Mouse (Mus musculus) midbrain, embryonic 15.5 days (tissue): ENCODE results near the gene Rnf5. TPM values are rescaled to one million over a fixed set of nuclear protein-coding genes. Genes with fewer than 3 reads are reported as not detected.

Experiments
- ATAC-seq: fragments of 200-750 bp; cut with Nextera tagmentation; replicated peaks from 2 replicates; pipeline ENCODE4 v1.8.0; 2017; ENCODE audit warnings: moderate TSS enrichment
- H3K27ac ChIP-seq: fragments of 300-500 bp; sonication (generic); 2 replicates; pipeline ENCODE4 v1.5.1; 2015; ENCODE audit warnings: mild to moderate bottlenecking, inconsistent platforms
- H3K27me3 ChIP-seq: fragments of 300-500 bp; sonication (generic); replicated peaks from 2 replicates; pipeline ENCODE4 v1.6.1; 2015; ENCODE audit warnings: inconsistent platforms
- H3K36me3 ChIP-seq: fragments of 300-500 bp; sonication (generic); replicated peaks from 2 replicates; pipeline ENCODE4 v1.6.1; 2015; ENCODE audit warnings: inconsistent platforms
- H3K4me1 ChIP-seq: fragments of 300-500 bp; sonication (generic); 2 replicates; pipeline ENCODE4 v1.6.1; 2015; ENCODE audit warnings: inconsistent platforms
- H3K4me2 ChIP-seq: fragments of 300-500 bp; sonication (generic); 2 replicates; pipeline ENCODE4 v1.6.1; 2015; ENCODE audit warnings: inconsistent platforms, mild to moderate bottlenecking, moderate library complexity
- H3K4me3 ChIP-seq: fragments of 300-500 bp; sonication (generic); 2 replicates; pipeline ENCODE4 v1.5.1; 2015; ENCODE audit warnings: mild to moderate bottlenecking, inconsistent platforms
- H3K9ac ChIP-seq: fragments of 300-500 bp; sonication (generic); 2 replicates; pipeline ENCODE4 v1.6.1; 2015; ENCODE audit warnings: mild to moderate bottlenecking, inconsistent platforms
- H3K9me3 ChIP-seq: fragments of 300-500 bp; sonication (generic); 2 replicates; pipeline ENCODE4 v1.6.1; 2016; ENCODE audit warnings: inconsistent platforms
- WGBS: fragments of 180-500 bp; shearing (Covaris S2); methylation state at CpG from one replicate; pipeline ENCODE4 v1.1.7; 2015; ENCODE audit warnings: mixed read lengths; 5-methylcytosine and 5-hydroxymethylcytosine counted together
- polyA plus RNA-seq: library from polyadenylated mRNA; unstranded; fragments of >200 nt; fragmentation: Nextera tagmentation; extraction: Ambion mirVana; gene quantifications from 2 replicates; pipeline ENCODE4 v1.2.1, GENCODE M21; 2015

Rnf5 gene
- polyA plus RNA-seq, 1 experiment from 2014 or later, result 306 TPM

DNA sequence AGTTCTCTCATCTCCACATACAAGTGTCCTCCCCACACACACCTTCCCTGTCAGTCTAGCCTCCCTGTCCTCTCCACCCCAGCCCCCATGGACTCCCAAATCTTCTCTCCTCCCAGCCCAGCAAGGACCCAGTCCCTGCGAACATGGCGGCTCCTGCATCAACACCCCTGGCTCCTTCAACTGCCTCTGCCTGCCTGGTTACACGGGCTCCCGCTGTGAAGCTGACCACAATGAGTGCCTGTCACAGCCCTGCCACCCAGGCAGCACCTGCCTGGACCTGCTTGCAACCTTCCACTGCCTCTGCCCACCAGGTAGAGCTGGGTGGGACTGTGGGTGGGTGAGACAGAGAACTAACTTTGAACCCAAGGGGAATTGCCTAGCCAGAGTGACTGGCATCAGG lies 33.6 kb downstream of the Rnf5 start:
- no peaks in the 10 kb centered on the region for H3K9me3 ChIP-seq
- H3K9ac ChIP-seq, result no peak overlapping the region
- no peak overlapping the region for H3K4me3 ChIP-seq
- no peaks in the 10 kb centered on the region for H3K36me3 ChIP-seq
- H3K4me1 ChIP-seq, result no peaks in the 10 kb centered on the region
- H3K27me3 ChIP-seq, result 0 out of 2 replicates have a peak, but pooled peaks cover 5% of the 10 kb centered on the region
- no peak for ATAC-seq
- no peak overlapping the region for H3K27ac ChIP-seq
- H3K4me2 ChIP-seq, result no peak overlapping the region
- 67% methylated on average over 4 of the region's 4 CpGs for WGBS

GRCm38 (mm10) chr17:34568421-34568820 lies 35.1 kb downstream of the Rnf5 start:
- Histone ChIP-seq H3K27ac (no peak overlapping the region), H3K9me3 (no peaks in the 10 kb centered on the region), H3K4me1 (no peaks in the 10 kb centered on the region), H3K27me3 (0 out of 2 replicates have a peak, but pooled peaks cover 5% of the 10 kb centered on the region), H3K4me2 (no peak overlapping the region), H3K4me3 (no peak overlapping the region), H3K9ac (no peak overlapping the region), H3K36me3 (no peaks in the 10 kb centered on the region)
- WGBS, result 79% methylated on average over 13 of the region's 13 CpGs
- no peak for ATAC-seq

GRCm38 (mm10) chr17:34567311-34567710 lies 36.2 kb downstream of the Rnf5 start:
- Histone ChIP-seq H3K4me1 (no peaks in the 10 kb centered on the region), H3K4me2 (no peak overlapping the region), H3K9me3 (no peaks in the 10 kb centered on the region), H3K27ac (no peak overlapping the region), H3K9ac (no peak overlapping the region), H3K27me3 (0 out of 2 replicates have a peak, but pooled peaks cover 5% of the 10 kb centered on the region), H3K4me3 (no peak overlapping the region), H3K36me3 (no peaks in the 10 kb centered on the region)
- no peak for ATAC-seq
- 64% methylated on average over 9 of the region's 9 CpGs for WGBS

- no peaks in the 10 kb centered on the region for H3K36me3 ChIP-seq
- 0 out of 2 replicates have a peak, but pooled peaks cover 5% of the 10 kb centered on the region for H3K27me3 ChIP-seq
- no peak overlapping the region for H3K4me3 ChIP-seq
- H3K9me3 ChIP-seq, result no peaks in the 10 kb centered on the region
- 64% methylated on average over 3 of the region's 3 CpGs for WGBS
- no peak for ATAC-seq
- H3K4me2 ChIP-seq, result 0 out of 2 replicates have a peak overlapping the region, but pooled peaks have one; percentile 12
- no peaks in the 10 kb centered on the region for H3K4me1 ChIP-seq
- H3K27ac ChIP-seq, result 0 out of 2 replicates have a peak overlapping the region, but pooled peaks have one; percentile 21
- no peak overlapping the region for H3K9ac ChIP-seq
These were observed 38.7 kb downstream of the Rnf5 start for GRCm38 (mm10) chr17:34564796-34565195.

DNA sequence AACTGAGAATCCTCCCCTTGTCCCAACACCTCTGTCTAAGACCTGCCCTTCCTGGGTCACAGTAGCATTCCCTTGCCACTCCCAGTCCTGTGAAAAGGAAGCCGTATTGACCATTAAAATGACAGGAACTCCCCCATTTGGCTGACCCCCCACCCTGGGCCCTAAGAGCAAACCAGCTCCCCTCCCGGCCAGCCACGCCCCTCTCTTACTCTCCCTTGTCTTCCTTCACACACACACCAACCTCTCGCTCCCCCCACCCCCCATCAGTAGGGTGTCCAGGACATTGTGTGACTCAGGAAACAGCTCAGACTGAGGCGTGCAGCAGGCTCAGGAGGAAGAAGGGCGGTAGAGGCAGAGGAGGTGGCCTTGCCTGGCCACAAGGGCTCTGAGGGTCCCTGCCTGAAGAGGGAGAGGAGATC lies 39.5 kb downstream of the Rnf5 start, which contains the start of gene Notch4:
Gene Notch4, plus strand, starts transcription at position 266 of the 419 bp plus-strand sequence.
- Histone ChIP-seq H3K4me1 (no peaks in the 10 kb centered on the region), H3K9me3 (no peaks in the 10 kb centered on the region), H3K4me2 (0 out of 2 replicates have a peak within 1 kb of the TSS, but pooled peaks have one; percentile 12), H3K36me3 (no peaks in the 10 kb centered on the region), H3K27me3 (0 out of 2 replicates have a peak, but pooled peaks cover 5% of the 10 kb centered on the region), H3K27ac (0 out of 2 replicates have a peak within 1 kb of the TSS, but pooled peaks have one; percentile 21), H3K4me3 (no peak within 1 kb of the TSS), H3K9ac (no peak within 1 kb of the TSS)
- ATAC-seq, result no peak
- WGBS, result 17% methylated on average over 6 of the region's 6 CpGs

- Histone ChIP-seq H3K27me3 (0 out of 2 replicates have a peak, but pooled peaks cover 5% of the 10 kb centered on the region), H3K4me2 (no peak overlapping the region), H3K27ac (no peak overlapping the region), H3K9me3 (no peaks in the 10 kb centered on the region), H3K4me3 (no peak overlapping the region), H3K9ac (no peak overlapping the region), H3K36me3 (no peaks in the 10 kb centered on the region), H3K4me1 (no peaks in the 10 kb centered on the region)
- no peak for ATAC-seq
- 76% methylated on average over 11 of the region's 11 CpGs for WGBS
These were observed 40.1 kb downstream of the Rnf5 start for GRCm38 (mm10) chr17:34563354-34563753.

- Histone ChIP-seq H3K27me3 (0 out of 2 replicates have a peak, but pooled peaks cover 5% of the 10 kb centered on the region), H3K4me1 (no peaks in the 10 kb centered on the region), H3K9me3 (no peaks in the 10 kb centered on the region), H3K9ac (no peak overlapping the region), H3K27ac (no peak overlapping the region), H3K36me3 (no peaks in the 10 kb centered on the region), H3K4me2 (no peak overlapping the region), H3K4me3 (no peak overlapping the region)
- ATAC-seq, result no peak
- 83% methylated on average over 3 of the region's 3 CpGs for WGBS
These were observed 40.9 kb downstream of the Rnf5 start for GRCm38 (mm10) chr17:34562595-34562994.

GRCm38 (mm10) chr17:34561200-34561599 lies 42.3 kb downstream of the Rnf5 start:
- 42% methylated on average over 8 of the region's 8 CpGs for WGBS
- 0 out of 2 replicates have a peak overlapping the region, but pooled peaks have one; percentile 20 for H3K27ac ChIP-seq
- no peaks in the 10 kb centered on the region for H3K27me3 ChIP-seq
- no peaks in the 10 kb centered on the region for H3K9me3 ChIP-seq
- no peaks in the 10 kb centered on the region for H3K36me3 ChIP-seq
- H3K4me2 ChIP-seq, result no peak overlapping the region
- H3K9ac ChIP-seq, result no peak overlapping the region
- H3K4me3 ChIP-seq, result no peak overlapping the region
- H3K4me1 ChIP-seq, result no peaks in the 10 kb centered on the region
- no peak for ATAC-seq

- Histone ChIP-seq H3K4me3 (no peak overlapping the region), H3K4me2 (no peak overlapping the region)
- WGBS, result 88% methylated on average over 6 of the region's 6 CpGs
These were observed 43.1 kb downstream of the Rnf5 start for GRCm38 (mm10) chr17:34560438-34560837.

DNA sequence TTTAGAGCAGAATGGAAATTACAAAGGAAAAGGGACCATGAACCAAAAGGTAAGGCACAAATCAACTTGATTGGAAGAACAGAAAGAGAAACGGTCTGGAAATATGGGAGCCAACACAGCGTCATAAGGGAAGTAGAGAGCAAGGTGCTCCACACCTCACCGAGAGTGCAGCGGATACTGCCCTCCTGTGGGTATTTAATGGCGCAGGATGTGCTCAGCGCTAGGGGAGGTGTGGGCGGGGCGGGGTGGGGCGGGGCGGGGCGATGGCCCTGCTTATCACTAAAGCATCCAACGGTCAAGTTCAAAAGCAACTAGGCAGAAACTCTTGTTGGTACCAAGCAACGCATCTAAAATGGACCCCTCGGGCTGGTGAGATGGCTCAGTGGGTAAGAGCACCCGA lies 43.6 kb downstream of the Rnf5 start:
- no peaks in the 10 kb centered on the region for H3K4me1 ChIP-seq
- H3K4me2 ChIP-seq, result no peak overlapping the region
- no peaks in the 10 kb centered on the region for H3K36me3 ChIP-seq
- 29% methylated on average over 15 of the region's 15 CpGs for WGBS
- H3K9me3 ChIP-seq, result no peaks in the 10 kb centered on the region
- no peak overlapping the region for H3K4me3 ChIP-seq
- no peak overlapping the region for H3K27ac ChIP-seq
- H3K9ac ChIP-seq, result no peak overlapping the region
- no peaks in the 10 kb centered on the region for H3K27me3 ChIP-seq
- no peak for ATAC-seq

More at GRCm38 (mm10) chr17:34560438-34560837, 43.1 kb downstream of the Rnf5 start:
- Histone ChIP-seq H3K9me3 (no peaks in the 10 kb centered on the region), H3K27ac (no peak overlapping the region), H3K36me3 (no peaks in the 10 kb centered on the region), H3K9ac (no peak overlapping the region), H3K4me1 (no peaks in the 10 kb centered on the region), H3K27me3 (no peaks in the 10 kb centered on the region)
- no peak for ATAC-seq

GRCm38 (mm10) chr17:34559116-34559515 lies 44.4 kb downstream of the Rnf5 start:
- Histone ChIP-seq H3K9ac (no peak overlapping the region), H3K4me1 (no peaks in the 10 kb centered on the region), H3K27ac (no peak overlapping the region), H3K9me3 (no peaks in the 10 kb centered on the region), H3K4me2 (no peak overlapping the region), H3K4me3 (no peak overlapping the region), H3K36me3 (no peaks in the 10 kb centered on the region), H3K27me3 (no peaks in the 10 kb centered on the region)
- no peak for ATAC-seq
- 85% methylated on average over 7 of the region's 7 CpGs for WGBS

- H3K4me1 ChIP-seq, result no peaks in the 10 kb centered on the region
- no peaks in the 10 kb centered on the region for H3K27me3 ChIP-seq
- no peak overlapping the region for H3K27ac ChIP-seq
- no peak overlapping the region for H3K9ac ChIP-seq
- no peak for ATAC-seq
- H3K4me2 ChIP-seq, result no peak overlapping the region
- 81% methylated on average over 11 of the region's 11 CpGs for WGBS
- H3K9me3 ChIP-seq, result no peaks in the 10 kb centered on the region
- H3K4me3 ChIP-seq, result no peak overlapping the region
- no peaks in the 10 kb centered on the region for H3K36me3 ChIP-seq
These were observed 46.1 kb downstream of the Rnf5 start for GRCm38 (mm10) chr17:34557411-34557810.

GRCm38 (mm10) chr17:34556406-34556805 lies 47.1 kb downstream of the Rnf5 start:
- WGBS, result 86% methylated on average over 8 of the region's 8 CpGs
- Histone ChIP-seq H3K4me3 (no peak overlapping the region), H3K4me1 (no peaks in the 10 kb centered on the region), H3K27me3 (no peaks in the 10 kb centered on the region), H3K9ac (no peak overlapping the region), H3K9me3 (no peaks in the 10 kb centered on the region), H3K4me2 (no peak overlapping the region), H3K27ac (no peak overlapping the region), H3K36me3 (no peaks in the 10 kb centered on the region)
- no peak for ATAC-seq
